Mouse (Mus musculus) lung, postnatal 0 days (tissue): ENCODE results near the gene Calm2.

Experiments used
- CTCF ChIP-seq: IDR thresholded peaks from 2 replicates; pipeline ENCODE4 v1.5.1; 2016; ENCODE audit warnings: antibody characterized with exemption, mild to moderate bottlenecking
- EP300 ChIP-seq: IDR thresholded peaks from 2 replicates; pipeline ENCODE4 v1.6.1; 2016; ENCODE audit warnings: antibody characterized with exemption, mild to moderate bottlenecking, control low read depth

- TF ChIP-seq CTCF (no peak), EP300 (no peak)
Measured at GRCm38 (mm10) chr17:87441537-87441936, 5.2 kb downstream of the Calm2 start.
